Mouse (Mus musculus) limb, embryonic 13.5 days (tissue): ENCODE results near the gene Il16. TPM values are rescaled to one million over a fixed set of nuclear protein-coding genes. Genes with fewer than 3 reads are reported as not detected.

Source experiments
- ATAC-seq: fragments of 200-750 bp; cut with Nextera tagmentation; 2 replicates; pipeline ENCODE4 v1.8.0; 2017; ENCODE audit warnings: low read depth, moderate number of reproducible peaks, moderate TSS enrichment; ENCODE audit not compliant: low FRiP score
- H3K27ac ChIP-seq: fragments of 300-500 bp; sonication (generic); 2 replicates; pipeline ENCODE4 v1.5.1; 2015; ENCODE audit warnings: inconsistent platforms, mild to moderate bottlenecking, moderate library complexity
- H3K27me3 ChIP-seq: fragments of 300-500 bp; sonication (generic); 2 replicates; pipeline ENCODE4 v1.6.1; 2015; ENCODE audit warnings: mild to moderate bottlenecking, inconsistent platforms
- H3K36me3 ChIP-seq: fragments of 300-500 bp; sonication (generic); 2 replicates; pipeline ENCODE4 v1.6.1; 2015; ENCODE audit warnings: inconsistent platforms, mild to moderate bottlenecking, moderate library complexity
- H3K4me1 ChIP-seq: fragments of 300-500 bp; sonication (generic); 2 replicates; pipeline ENCODE4 v1.6.1; 2015; ENCODE audit warnings: inconsistent platforms
- H3K4me2 ChIP-seq: fragments of 300-500 bp; sonication (generic); replicated peaks from 2 replicates; pipeline ENCODE4 v1.6.1; 2015; ENCODE audit warnings: inconsistent platforms, mild to moderate bottlenecking, moderate library complexity
- H3K4me3 ChIP-seq: fragments of 300-500 bp; sonication (generic); 2 replicates; pipeline ENCODE4 v1.5.1; 2015; ENCODE audit warnings: moderate library complexity, mild to moderate bottlenecking, inconsistent platforms
- H3K9ac ChIP-seq: fragments of 300-500 bp; sonication (generic); 2 replicates; pipeline ENCODE4 v1.6.1; 2015; ENCODE audit warnings: mild to moderate bottlenecking, inconsistent platforms
- H3K9me3 ChIP-seq: fragments of 300-500 bp; sonication (generic); 2 replicates; pipeline ENCODE4 v1.6.1; 2016; ENCODE audit warnings: inconsistent platforms
- WGBS: fragments of 180-500 bp; shearing (Covaris S2); methylation state at CpG from one replicate; pipeline ENCODE4 v1.1.7; 2015; 5-methylcytosine and 5-hydroxymethylcytosine counted together
- polyA plus RNA-seq: library from polyadenylated mRNA; unstranded; fragments of >200 nt; fragmentation: Nextera tagmentation; extraction: Ambion mirVana; gene quantifications from 2 replicates; pipeline ENCODE4 v1.2.1, GENCODE M21; 2015

Gene Il16
- polyA plus RNA-seq, 1 experiment from 2014 or later: 4.6 TPM

DNA sequence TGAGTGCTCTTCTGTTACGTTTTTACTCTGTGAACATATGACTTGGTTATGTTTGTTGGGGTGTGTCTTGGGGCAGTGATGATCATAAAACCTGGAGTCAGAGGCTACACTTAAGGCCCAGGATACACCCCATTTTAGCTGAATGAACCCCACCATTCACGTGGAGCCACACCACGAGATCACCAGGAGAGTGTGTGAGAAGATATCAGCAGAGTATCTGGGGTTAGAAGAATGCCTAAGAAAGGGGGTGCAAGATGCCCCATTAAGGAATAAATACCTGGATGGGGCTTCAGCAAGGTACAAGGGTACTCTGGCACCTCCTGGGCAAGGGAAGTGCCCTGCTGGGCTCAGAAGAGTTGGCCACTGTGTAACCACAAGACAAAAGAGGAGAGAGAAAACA, 11.3 kb downstream of the Il16 start:
- 85% methylated on average over 3 of the region's 3 CpGs for WGBS
- Histone ChIP-seq H3K9me3 (no peaks in the 10 kb centered on the region), H3K36me3 (no peaks in the 10 kb centered on the region), H3K4me1 (peaks cover 23% of the 10 kb centered on the region), H3K27ac (no peak overlapping the region), H3K27me3 (no peaks in the 10 kb centered on the region), H3K9ac (no peak overlapping the region), H3K4me2 (no peak overlapping the region), H3K4me3 (no peak overlapping the region)
- no peak for ATAC-seq

DNA sequence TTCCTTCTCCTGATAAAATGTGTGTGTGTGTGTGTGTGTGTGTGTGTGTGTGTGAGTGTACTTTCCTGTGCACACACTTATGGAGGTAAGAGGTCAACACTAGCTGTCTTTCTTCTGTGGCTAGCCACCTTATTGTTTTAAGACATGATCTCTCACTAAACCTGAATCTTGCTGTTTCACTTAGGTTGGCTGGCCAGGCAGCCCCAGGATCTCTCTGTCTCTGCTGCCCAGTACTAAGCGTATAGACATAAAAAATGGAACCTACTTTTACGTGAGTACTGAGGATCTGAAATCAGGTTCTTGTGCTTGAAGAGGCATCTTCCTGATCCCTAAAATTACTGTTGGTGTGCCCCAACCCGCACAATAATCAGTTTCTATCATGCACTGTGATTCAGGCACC, 12.7 kb downstream of the Il16 start:
- ATAC-seq: no peak
- Histone ChIP-seq H3K4me1 (peaks cover 9% of the 10 kb centered on the region), H3K36me3 (no peaks in the 10 kb centered on the region), H3K9me3 (no peaks in the 10 kb centered on the region), H3K27me3 (no peaks in the 10 kb centered on the region), H3K4me3 (no peak overlapping the region), H3K27ac (no peak overlapping the region), H3K9ac (no peak overlapping the region), H3K4me2 (no peak overlapping the region)
- WGBS: 86% methylated on average over 3 of the region's 3 CpGs

DNA sequence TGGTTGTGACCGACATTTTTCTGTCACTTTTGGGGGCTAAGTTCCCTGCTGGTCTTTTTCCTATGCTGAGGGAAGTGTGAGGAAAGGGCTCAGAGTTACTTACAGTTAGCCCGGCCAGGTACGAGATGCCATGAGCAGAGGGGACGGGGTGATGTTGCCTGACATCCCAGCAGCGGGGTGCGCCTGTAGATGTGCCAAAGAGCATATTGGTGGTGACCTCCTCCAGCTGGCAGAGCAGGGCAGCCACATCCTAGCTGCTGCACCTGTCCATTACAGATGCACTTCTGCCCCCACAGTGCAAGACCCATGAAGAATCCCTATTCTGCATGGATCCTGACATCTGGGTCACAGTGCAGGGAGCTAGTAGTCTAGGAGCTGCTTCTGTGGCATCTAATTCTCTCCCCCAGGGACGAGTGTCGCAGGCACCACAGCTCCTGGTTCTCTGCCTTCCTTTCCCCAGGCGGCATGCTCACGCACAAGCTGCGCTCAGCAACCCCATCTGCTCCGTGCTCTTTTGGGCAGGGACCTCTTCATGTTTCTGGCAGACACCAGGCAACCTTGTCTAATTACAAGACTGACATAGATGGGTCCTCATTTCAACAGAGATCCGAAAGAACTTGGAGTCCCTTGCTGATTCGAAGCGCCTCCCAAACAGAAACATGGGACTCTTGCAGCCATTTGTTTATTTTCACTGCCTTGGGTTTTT, 13.4 kb downstream of the Il16 start:
- H3K4me2 ChIP-seq: no peak overlapping the region
- WGBS: 89% methylated on average over 15 of the region's 15 CpGs
- no peak overlapping the region for H3K9ac ChIP-seq
- H3K4me3 ChIP-seq: no peak overlapping the region
- H3K9me3 ChIP-seq: no peaks in the 10 kb centered on the region
- ATAC-seq: no peak
- H3K36me3 ChIP-seq: no peaks in the 10 kb centered on the region
- H3K4me1 ChIP-seq: peaks cover 6% of the 10 kb centered on the region; the same call in 1 of the 2 replicates
- no peak overlapping the region for H3K27ac ChIP-seq
- no peaks in the 10 kb centered on the region for H3K27me3 ChIP-seq

DNA sequence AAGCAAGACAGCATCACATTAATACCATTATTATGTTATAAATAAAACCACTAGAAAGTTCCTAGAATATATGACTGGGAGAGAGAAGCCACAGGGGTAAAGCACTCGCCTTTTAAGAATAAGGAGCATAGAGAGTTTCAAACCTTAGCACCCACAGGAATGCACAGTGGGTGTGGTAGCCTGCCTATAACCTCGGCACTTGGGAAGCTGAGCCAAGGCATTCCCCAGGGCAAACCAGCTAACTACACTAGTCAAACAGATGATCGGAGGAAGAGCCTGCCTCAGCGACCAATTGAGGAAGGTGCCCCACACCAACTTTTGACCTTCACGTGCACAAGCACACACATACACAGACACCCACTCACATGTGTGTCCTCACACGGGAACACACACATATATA, 14.2 kb downstream of the Il16 start:
- no peaks in the 10 kb centered on the region for H3K9me3 ChIP-seq

DNA sequence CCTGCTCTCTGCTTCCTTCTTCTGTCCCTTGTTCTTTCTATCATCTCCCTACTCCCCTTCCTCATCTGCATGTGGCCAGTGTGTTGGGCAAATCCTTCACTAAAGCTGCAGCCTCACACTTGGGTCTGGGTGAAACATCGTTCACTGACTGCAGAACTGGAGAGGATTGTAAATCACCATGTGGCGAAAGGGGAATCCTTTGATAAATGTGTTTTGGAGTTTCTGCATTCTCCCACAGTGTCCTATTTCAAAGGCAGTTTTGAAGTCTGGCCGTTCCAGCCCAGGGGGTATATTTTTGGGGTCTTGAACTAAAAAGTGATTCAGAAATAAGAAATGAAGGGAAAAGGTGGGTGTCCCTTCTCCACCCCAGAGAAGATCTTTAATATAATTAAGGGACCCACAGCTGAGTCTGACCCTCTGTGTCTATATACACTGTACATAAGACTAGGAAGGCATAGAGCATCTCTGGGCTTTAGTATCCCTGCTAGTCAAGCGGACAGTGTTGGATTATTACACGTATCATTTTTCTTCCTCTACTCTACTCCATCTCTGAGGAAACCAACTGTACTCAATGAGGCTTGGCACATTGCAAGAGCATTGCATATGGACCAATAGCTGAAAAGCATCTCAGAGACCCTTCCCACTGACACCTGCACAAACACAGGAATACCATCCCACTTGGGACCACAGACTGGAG, 18.4 kb downstream of the Il16 start:
- H3K9ac ChIP-seq: no peak overlapping the region
- no peaks in the 10 kb centered on the region for H3K9me3 ChIP-seq
- no peak overlapping the region for H3K4me2 ChIP-seq
- peaks cover 20% of the 10 kb centered on the region for H3K4me1 ChIP-seq
- H3K27me3 ChIP-seq: no peaks in the 10 kb centered on the region
- H3K27ac ChIP-seq: no peak overlapping the region
- ATAC-seq: no peak
- H3K36me3 ChIP-seq: no peaks in the 10 kb centered on the region
- 46% methylated on average over 5 of the region's 5 CpGs for WGBS
- no peak overlapping the region for H3K4me3 ChIP-seq

More for the DNA sequence above, 14.2 kb downstream of the Il16 start:
- Histone ChIP-seq H3K4me2 (no peak overlapping the region), H3K27me3 (no peaks in the 10 kb centered on the region), H3K4me3 (no peak overlapping the region), H3K4me1 (peaks cover 12% of the 10 kb centered on the region), H3K9ac (no peak overlapping the region), H3K36me3 (no peaks in the 10 kb centered on the region), H3K27ac (no peak overlapping the region)
- ATAC-seq: no peak
- WGBS: 76% methylated on average over 6 of the region's 6 CpGs

DNA sequence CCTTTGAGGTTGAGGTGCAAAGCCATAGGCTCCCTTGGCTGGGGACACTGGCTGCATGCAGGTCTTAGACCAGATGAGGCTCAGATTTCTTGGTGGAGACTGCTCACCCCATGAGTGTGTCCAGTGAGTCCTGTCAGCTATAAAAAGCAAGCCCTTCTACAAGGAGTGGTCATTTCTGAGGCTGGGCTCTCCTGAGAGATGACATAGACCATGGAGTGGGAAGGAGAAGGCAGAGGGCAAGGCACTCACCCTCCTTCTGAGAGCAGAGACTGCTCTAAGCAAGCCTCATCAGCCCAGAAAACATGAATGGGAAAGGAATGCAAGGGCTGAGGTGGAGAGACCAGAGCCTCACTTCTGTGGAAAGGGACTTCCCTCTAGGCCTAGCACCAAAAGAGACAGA, 19.7 kb downstream of the Il16 start:
- Histone ChIP-seq H3K27ac (peak overlapping the region; percentile 10; the same call in 1 of the 2 replicates), H3K36me3 (no peaks in the 10 kb centered on the region), H3K9ac (no peak overlapping the region), H3K27me3 (no peaks in the 10 kb centered on the region), H3K4me3 (no peak overlapping the region), H3K4me1 (peaks cover 20% of the 10 kb centered on the region), H3K4me2 (no peak overlapping the region), H3K9me3 (no peaks in the 10 kb centered on the region)
- ATAC-seq: no peak

DNA sequence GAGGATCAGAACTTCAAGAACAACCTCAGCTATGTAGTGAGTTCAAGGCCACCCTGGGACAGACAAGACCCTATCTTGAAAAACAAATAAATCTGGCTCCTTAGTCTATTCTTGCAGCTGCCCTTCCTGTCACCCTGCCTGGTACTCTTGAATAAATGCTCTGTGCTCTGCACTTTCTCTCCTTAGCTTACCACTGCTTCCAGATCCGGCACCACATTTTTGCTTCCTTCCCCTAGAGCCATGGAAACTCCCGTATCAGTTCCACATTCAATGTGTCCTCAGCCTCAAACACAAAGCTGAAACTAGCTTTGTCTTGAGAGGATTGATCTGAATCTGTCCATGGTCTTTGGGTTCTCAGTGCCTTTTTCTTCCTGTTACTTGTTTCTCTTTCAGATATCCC, 21.0 kb downstream of the Il16 start:
- no peak for ATAC-seq
- Histone ChIP-seq H3K4me2 (no peak overlapping the region), H3K4me1 (peaks cover 20% of the 10 kb centered on the region), H3K4me3 (no peak overlapping the region), H3K36me3 (no peaks in the 10 kb centered on the region), H3K27me3 (no peaks in the 10 kb centered on the region), H3K9ac (no peak overlapping the region), H3K9me3 (no peaks in the 10 kb centered on the region), H3K27ac (no peak overlapping the region)
- WGBS: 66% methylated on average over 2 of the region's 2 CpGs

DNA sequence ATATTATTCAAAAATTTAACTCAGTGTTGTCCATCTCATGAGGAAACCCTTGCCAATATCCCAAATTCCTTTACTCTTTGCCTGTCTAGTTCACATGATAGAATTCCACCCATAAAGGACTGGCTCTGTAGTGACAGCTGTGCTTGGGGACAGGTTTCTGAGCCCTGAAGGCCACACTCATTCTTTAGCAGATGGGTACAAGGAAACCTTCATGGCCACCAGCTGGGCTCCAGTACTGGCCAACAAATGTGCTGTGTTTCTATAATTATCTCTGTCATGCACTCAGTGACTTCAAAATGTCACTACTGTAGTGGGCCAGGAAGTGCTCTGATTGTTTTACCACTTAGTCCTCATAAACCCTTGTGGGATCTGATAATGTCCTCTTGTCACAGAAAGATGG, 21.6 kb downstream of the Il16 start:
- Histone ChIP-seq H3K4me2 (no peak overlapping the region), H3K36me3 (no peaks in the 10 kb centered on the region), H3K9me3 (no peaks in the 10 kb centered on the region), H3K4me1 (peaks cover 20% of the 10 kb centered on the region), H3K9ac (no peak overlapping the region), H3K27me3 (no peaks in the 10 kb centered on the region), H3K27ac (no peak overlapping the region), H3K4me3 (no peak overlapping the region)
- ATAC-seq: no peak

DNA sequence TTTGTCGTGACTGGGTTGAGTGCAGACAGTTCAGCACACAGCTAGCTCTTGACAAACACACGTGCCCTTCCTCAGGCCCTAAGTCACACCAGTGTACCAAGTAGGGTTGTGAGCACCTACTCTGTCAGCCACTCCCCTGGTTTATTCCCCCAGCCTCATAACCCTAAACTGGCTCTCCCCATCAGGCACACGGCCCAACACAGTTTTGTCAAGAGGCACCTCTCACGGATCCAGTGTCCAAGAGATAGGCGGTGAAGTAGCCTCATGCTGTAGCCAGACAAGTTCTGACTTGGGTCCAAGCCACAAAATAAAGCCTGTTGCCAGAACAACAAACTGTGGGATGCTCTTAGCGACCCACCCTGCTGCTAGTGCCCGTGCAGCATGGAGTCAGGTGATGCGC, 22.3 kb downstream of the Il16 start:
- Histone ChIP-seq H3K4me2 (no peak overlapping the region), H3K9ac (no peak overlapping the region), H3K27ac (no peak overlapping the region), H3K4me1 (peaks cover 20% of the 10 kb centered on the region), H3K4me3 (no peak overlapping the region), H3K27me3 (no peaks in the 10 kb centered on the region), H3K9me3 (no peaks in the 10 kb centered on the region), H3K36me3 (no peaks in the 10 kb centered on the region)
- no peak for ATAC-seq
- 91% methylated on average over 8 of the region's 8 CpGs for WGBS

DNA sequence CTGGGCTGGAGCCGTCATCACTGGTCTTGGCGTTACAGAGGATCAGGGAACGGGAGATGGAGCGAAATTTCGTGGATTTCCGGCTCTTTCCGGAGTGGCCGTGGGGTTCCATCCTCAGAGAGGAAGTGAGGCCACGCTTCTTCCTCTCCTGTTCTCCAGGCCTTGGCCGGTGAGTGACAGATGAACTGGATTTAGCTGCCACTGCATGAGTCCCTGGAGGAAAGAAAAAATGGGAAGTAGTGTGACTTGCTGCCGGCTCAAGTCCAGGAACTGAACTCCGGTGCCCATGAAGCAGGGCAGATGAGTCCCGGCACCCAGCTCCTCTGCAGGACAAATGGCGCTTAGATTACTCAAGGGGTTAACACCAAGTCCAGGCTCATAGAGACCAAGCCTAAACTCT, 23.0 kb downstream of the Il16 start:
- no peaks in the 10 kb centered on the region for H3K36me3 ChIP-seq
- peaks cover 20% of the 10 kb centered on the region for H3K4me1 ChIP-seq
- no peak overlapping the region for H3K4me3 ChIP-seq
- WGBS: 78% methylated on average over 14 of the region's 14 CpGs
- H3K4me2 ChIP-seq: no peak overlapping the region
- no peaks in the 10 kb centered on the region for H3K9me3 ChIP-seq
- ATAC-seq: no peak
- H3K27ac ChIP-seq: no peak overlapping the region
- no peaks in the 10 kb centered on the region for H3K27me3 ChIP-seq
- no peak overlapping the region for H3K9ac ChIP-seq

DNA sequence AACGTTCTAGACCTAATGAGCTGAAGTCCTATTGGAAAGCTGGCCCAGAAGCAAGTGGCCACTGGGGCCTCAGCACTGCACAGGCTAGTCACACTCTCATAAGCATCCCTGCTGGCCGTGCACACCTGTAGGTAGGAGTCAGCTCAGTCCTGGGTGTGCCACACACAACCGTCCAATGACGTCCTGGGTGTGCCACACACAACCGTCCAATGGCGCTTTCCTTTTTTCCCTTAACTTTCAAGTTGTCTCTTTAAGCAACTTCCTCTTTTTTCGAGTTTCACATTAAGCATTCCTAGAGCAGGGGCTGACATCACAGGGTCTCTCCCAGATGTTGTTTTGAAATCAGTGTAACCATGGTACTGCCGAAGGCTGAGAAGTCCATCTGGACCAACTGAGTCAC, 25.3 kb downstream of the Il16 start:
- Histone ChIP-seq H3K27me3 (no peaks in the 10 kb centered on the region), H3K9me3 (0 out of 2 replicates have a peak, but pooled peaks cover 2% of the 10 kb centered on the region), H3K36me3 (peaks cover 5% of the 10 kb centered on the region; the same call in 1 of the 2 replicates), H3K27ac (no peak overlapping the region), H3K4me3 (no peak overlapping the region), H3K4me2 (no peak overlapping the region), H3K9ac (no peak overlapping the region), H3K4me1 (no peaks in the 10 kb centered on the region)
- ATAC-seq: no peak
- WGBS: 80% methylated on average over 8 of the region's 8 CpGs

DNA sequence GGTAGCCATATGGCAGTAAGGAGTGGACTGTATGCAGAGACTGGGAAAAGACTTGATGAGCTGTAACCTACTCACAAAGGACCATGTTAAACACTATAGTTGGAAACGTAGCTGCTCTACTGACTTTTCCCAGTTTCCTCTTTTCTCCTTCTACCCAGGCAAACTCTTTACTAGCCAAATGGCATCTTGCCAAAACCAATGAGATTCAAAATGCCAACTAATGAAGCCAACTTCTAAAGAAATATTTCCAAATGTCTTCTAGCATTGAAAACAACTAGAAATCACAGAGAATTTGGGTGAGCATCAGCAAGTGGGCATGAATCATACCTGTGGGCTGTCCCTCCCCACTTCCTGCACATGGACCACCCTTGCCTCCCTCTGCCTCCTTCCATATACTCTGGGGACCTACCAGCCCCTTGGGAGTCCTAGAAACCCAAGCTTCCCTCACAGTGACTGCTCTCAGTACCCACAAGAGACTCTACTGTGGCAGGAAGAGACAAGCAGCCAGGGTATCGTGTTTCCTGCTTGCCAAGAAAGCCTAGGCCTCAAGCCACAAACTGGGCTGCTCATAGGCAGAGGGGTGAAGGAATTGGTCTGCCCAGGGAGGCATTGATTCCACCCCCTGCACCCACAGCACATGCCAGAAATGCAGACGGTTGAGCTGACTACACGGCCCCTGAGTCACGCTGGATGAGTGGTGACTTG, 28.4 kb downstream of the Il16 start:
- Histone ChIP-seq H3K9me3 (0 out of 2 replicates have a peak, but pooled peaks cover 4% of the 10 kb centered on the region), H3K27me3 (no peaks in the 10 kb centered on the region), H3K36me3 (peaks cover 10% of the 10 kb centered on the region; the same call in 1 of the 2 replicates), H3K9ac (no peak overlapping the region), H3K4me3 (no peak overlapping the region), H3K4me1 (no peaks in the 10 kb centered on the region), H3K27ac (no peak overlapping the region), H3K4me2 (no peak overlapping the region)
- 62% methylated on average over 5 of the region's 5 CpGs for WGBS
- no peak for ATAC-seq
